In genomic region chr1:172779195-172779594, GRCm38 (mm10) we compare ENCODE assay signal across 33 mouse cellular contexts.
"Had no signal": no experiment of that assay in that cellular context is flagged by ENCODE, and none has a peak within 500 bp of the region (broad histone marks: within the 10 kb centered on the region; RNA-seq: fewer than 3 reads in every experiment).

No protein-coding gene starts in this region.

- H3K9me3 ChIP-seq: heart, embryonic 13.5 days; heart, embryonic 15.5 days; hindbrain, embryonic 10.5 days; hindbrain, embryonic 12.5 days; hindbrain, embryonic 13.5 days; hindbrain, embryonic 15.5 days; intestine, embryonic 15.5 days; kidney, embryonic 15.5 days had no signal

- H3K4me1 ChIP-seq: heart, embryonic 13.5 days; heart, embryonic 15.5 days; hindbrain, embryonic 10.5 days; hindbrain, embryonic 12.5 days; hindbrain, embryonic 13.5 days; hindbrain, embryonic 15.5 days; intestine, embryonic 15.5 days; kidney, embryonic 15.5 days had no signal

- H3K4me2 ChIP-seq: heart, embryonic 13.5 days; heart, embryonic 15.5 days; hindbrain, embryonic 12.5 days; hindbrain, embryonic 13.5 days; hindbrain, embryonic 14.5 days; hindbrain, embryonic 15.5 days; intestine, embryonic 15.5 days; kidney, embryonic 15.5 days had no signal

- H3K27me3 ChIP-seq: heart, embryonic 13.5 days; heart, embryonic 15.5 days; hindbrain, embryonic 12.5 days; hindbrain, embryonic 13.5 days; hindbrain, embryonic 15.5 days; intestine, embryonic 15.5 days; kidney, embryonic 15.5 days had no signal

- ATAC-seq: hindbrain, embryonic 16.5 days; hindbrain, postnatal 0 days; inflammation-experienced regulatory T-cells, adult 6 months; intestine, embryonic 15.5 days; intestine, embryonic 16.5 days; intestine, postnatal 0 days had no signal

- H3K4me3 ChIP-seq: heart, embryonic 13.5 days; heart, embryonic 15.5 days; hindbrain, embryonic 10.5 days; hindbrain, embryonic 12.5 days; hindbrain, embryonic 13.5 days; hindbrain, embryonic 15.5 days; intestine, embryonic 15.5 days; kidney, embryonic 15.5 days; layer of hippocampus, adult 2 months; left cerebral cortex, adult 2 months had no signal

- H3K36me3 ChIP-seq: heart, embryonic 13.5 days; heart, embryonic 15.5 days; hindbrain, embryonic 10.5 days; hindbrain, embryonic 12.5 days; hindbrain, embryonic 13.5 days; hindbrain, embryonic 15.5 days; intestine, embryonic 15.5 days; kidney, embryonic 15.5 days had no signal

- H3K9ac ChIP-seq: heart, embryonic 13.5 days; heart, embryonic 15.5 days; hindbrain, embryonic 12.5 days; hindbrain, embryonic 13.5 days; hindbrain, embryonic 14.5 days; hindbrain, embryonic 15.5 days; intestine, embryonic 15.5 days; kidney, embryonic 15.5 days had no signal

- DNase-seq: heart, postnatal 10 days; heart, postnatal 14 days; heart, postnatal 36 days; heart, postnatal 4 days; kidney, adult 11 months; kidney, adult 18-20 months; kidney, adult 2 months; kidney, adult 8-10 months; kidney, adult 9 months; kidney, postnatal 10 days; kidney, postnatal 14 days; kidney, postnatal 25 days; kidney, postnatal 36 days; kidney, postnatal 4 days; layer of hippocampus, adult 9-11 months; layer of hippocampus, postnatal 36 days had no signal

- H3K27ac ChIP-seq: heart, embryonic 13.5 days; heart, embryonic 15.5 days; hindbrain, embryonic 10.5 days; hindbrain, embryonic 12.5 days; hindbrain, embryonic 13.5 days; hindbrain, embryonic 14.5 days; hindbrain, embryonic 15.5 days; hindbrain, postnatal 0 days; intestine, embryonic 15.5 days; kidney, embryonic 15.5 days; kidney, postnatal 0 days; layer of hippocampus, adult 2 months; left cerebral cortex, adult 2 months had no signal
